Mouse (Mus musculus) embryonic facial prominence, embryonic 15.5 days (tissue): ENCODE results near the gene Hspb1. TPM values are rescaled to one million over a fixed set of nuclear protein-coding genes. Genes with fewer than 3 reads are reported as not detected.
A peak's percentile ranks its signal among the peaks of the same experiment; 100 is the strongest.

Experiments
- ATAC-seq: fragments of 200-750 bp; cut with Nextera tagmentation; 2 replicates; pipeline ENCODE4 v1.8.0; 2017; ENCODE audit warnings: low read depth, moderate TSS enrichment; ENCODE audit not compliant: insufficient number of reproducible peaks, low FRiP score, low TSS enrichment
- H3K27ac ChIP-seq: fragments of 300-500 bp; sonication (generic); replicated peaks from 2 replicates; pipeline ENCODE4 v1.5.1; 2015; ENCODE audit warnings: mild to moderate bottlenecking, inconsistent platforms
- H3K27me3 ChIP-seq: fragments of 300-500 bp; sonication (generic); 2 replicates; pipeline ENCODE4 v1.6.1; 2015; ENCODE audit warnings: inconsistent platforms
- H3K36me3 ChIP-seq: fragments of 300-500 bp; sonication (generic); 2 replicates; pipeline ENCODE4 v1.6.1; 2015; ENCODE audit warnings: mild to moderate bottlenecking, inconsistent platforms
- H3K4me1 ChIP-seq: fragments of 300-500 bp; sonication (generic); 2 replicates; pipeline ENCODE4 v1.6.1; 2015; ENCODE audit warnings: inconsistent platforms
- H3K4me2 ChIP-seq: fragments of 300-500 bp; sonication (generic); replicated peaks from 2 replicates; pipeline ENCODE4 v1.6.1; 2015; ENCODE audit warnings: mild to moderate bottlenecking, inconsistent platforms
- H3K4me3 ChIP-seq: fragments of 300-500 bp; sonication (generic); replicated peaks from 2 replicates; pipeline ENCODE4 v1.5.1; 2015; ENCODE audit warnings: mild to moderate bottlenecking, inconsistent platforms
- H3K9ac ChIP-seq: fragments of 300-500 bp; sonication (generic); 2 replicates; pipeline ENCODE4 v1.6.1; 2015; ENCODE audit warnings: inconsistent platforms
- H3K9me3 ChIP-seq: fragments of 300-500 bp; sonication (generic); replicated peaks from 2 replicates; pipeline ENCODE4 v1.6.1; 2016; ENCODE audit warnings: inconsistent platforms
- WGBS: fragments of 180-500 bp; shearing (Covaris S2); methylation state at CpG from one replicate; pipeline ENCODE4 v1.1.7; 2015; 5-methylcytosine and 5-hydroxymethylcytosine counted together
- polyA plus RNA-seq: library from polyadenylated mRNA; unstranded; fragments of >200 nt; fragmentation: Nextera tagmentation; extraction: Ambion mirVana; gene quantifications from 2 replicates; pipeline ENCODE4 v1.2.1, GENCODE M21; 2015

The Hspb1 gene
- polyA plus RNA-seq, 1 experiment from 2014 or later: 821 TPM

DNA sequence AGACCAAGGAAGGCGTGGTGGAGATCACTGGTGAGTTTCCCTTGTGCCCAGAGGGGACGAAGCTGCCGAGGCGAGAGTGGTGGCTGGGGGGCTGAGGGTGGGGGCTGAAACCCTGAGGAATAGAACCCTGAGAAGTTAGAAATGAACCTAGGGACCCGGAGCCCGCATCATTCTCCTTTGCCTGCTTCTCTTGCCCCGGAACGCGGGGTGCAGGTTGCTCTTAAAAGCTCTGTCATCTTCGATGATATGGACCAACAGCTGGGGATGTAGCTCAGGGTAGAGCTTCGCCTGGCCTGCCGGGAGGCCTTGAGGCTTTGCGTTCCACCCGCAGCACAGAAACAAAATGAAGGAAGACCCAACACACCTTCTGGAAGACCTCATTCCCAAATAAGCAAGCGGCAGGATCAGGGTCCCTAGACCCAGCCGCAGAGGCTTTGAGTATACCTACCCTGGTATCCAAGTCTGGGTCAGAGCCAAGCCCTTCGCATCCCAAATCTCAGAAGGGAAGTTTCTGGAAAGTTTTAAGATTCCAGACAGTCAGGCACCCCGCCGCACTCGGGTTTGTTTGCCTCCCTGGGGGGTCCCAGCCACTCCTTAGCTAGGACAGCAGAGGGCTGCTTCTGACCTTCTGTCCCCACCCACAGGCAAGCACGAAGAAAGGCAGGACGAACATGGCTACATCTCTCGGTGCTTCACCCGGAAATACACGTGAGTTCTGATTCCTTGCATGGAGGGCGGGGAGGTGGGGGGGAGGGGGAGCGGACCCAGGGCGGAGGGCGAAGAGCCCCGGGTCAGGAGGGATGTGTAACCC lies 891 bp downstream of the Hspb1 start:
- Histone ChIP-seq H3K4me1 (peaks cover 31% of the 10 kb centered on the region), H3K4me3 (peak overlapping the region; percentile 44), H3K4me2 (peak overlapping the region; percentile 59), H3K27ac (peak overlapping the region; percentile 58; the same call in 1 of the 2 replicates), H3K9me3 (no peaks in the 10 kb centered on the region), H3K36me3 (no peaks in the 10 kb centered on the region), H3K9ac (peak overlapping the region; percentile 35), H3K27me3 (no peaks in the 10 kb centered on the region; the same call in 1 of the 2 replicates)
- WGBS: 2% methylated on average over 30 of the region's 30 CpGs
- ATAC-seq: no peak

DNA sequence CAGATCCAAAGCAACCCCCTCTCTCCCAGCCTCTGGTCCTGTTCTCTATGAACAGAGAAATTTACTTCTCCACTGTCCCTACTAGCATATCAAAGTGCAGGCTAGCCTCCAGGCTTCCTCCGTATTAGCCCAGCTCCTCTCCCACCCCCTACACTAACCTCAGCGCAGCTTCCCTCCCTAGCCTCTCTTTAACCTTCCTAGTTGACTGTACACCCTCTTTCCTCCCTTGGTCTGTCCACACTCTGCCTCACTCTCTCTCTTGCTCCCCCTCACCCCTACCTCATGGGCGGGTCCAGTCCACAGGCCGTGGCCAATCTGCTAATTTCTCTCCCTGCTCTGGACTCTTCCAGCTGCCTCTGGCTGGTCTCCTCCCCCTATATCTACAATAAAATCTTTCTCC lies 2.6 kb downstream of the Hspb1 start:
- peak; percentile 4; the same call in 1 of the 2 replicates for ATAC-seq
- WGBS: 31% methylated on average over 4 of the region's 4 CpGs
- H3K9me3 ChIP-seq: no peaks in the 10 kb centered on the region
- H3K4me2 ChIP-seq: no peak overlapping the region
- no peaks in the 10 kb centered on the region for H3K36me3 ChIP-seq
- no peak overlapping the region for H3K4me3 ChIP-seq
- 0 out of 2 replicates have a peak overlapping the region, but pooled peaks have one; percentile 18 for H3K27ac ChIP-seq
- H3K4me1 ChIP-seq: peaks cover 31% of the 10 kb centered on the region
- H3K9ac ChIP-seq: no peak overlapping the region
- H3K27me3 ChIP-seq: no peaks in the 10 kb centered on the region; the same call in 1 of the 2 replicates

DNA sequence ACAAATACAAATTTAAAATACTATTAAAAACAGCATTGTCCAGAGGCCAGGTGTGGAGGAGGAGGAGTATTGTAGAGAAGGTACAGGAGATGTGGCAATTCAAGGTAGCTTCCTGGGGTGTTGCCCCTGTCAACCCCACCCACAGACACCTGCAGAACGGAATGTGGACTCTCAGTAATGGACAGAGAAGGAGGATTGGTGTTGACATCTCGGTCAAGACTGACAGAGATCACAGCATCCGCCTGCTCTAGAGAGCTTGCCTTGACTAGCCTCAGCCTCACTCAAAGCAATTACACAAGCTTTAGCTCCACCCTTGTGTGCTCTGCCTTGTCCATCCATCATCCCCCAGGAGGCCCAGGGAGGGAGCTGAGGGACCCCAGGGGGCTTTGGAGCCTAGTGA lies 3.2 kb downstream of the Hspb1 start:
- Histone ChIP-seq H3K27me3 (no peaks in the 10 kb centered on the region; the same call in 1 of the 2 replicates), H3K9ac (no peak overlapping the region), H3K9me3 (no peaks in the 10 kb centered on the region), H3K27ac (peak overlapping the region; percentile 18; the same call in 1 of the 2 replicates), H3K36me3 (no peaks in the 10 kb centered on the region), H3K4me2 (no peak overlapping the region), H3K4me3 (no peak overlapping the region), H3K4me1 (peaks cover 31% of the 10 kb centered on the region)
- no peak for ATAC-seq
- 51% methylated on average over 3 of the region's 3 CpGs for WGBS

DNA sequence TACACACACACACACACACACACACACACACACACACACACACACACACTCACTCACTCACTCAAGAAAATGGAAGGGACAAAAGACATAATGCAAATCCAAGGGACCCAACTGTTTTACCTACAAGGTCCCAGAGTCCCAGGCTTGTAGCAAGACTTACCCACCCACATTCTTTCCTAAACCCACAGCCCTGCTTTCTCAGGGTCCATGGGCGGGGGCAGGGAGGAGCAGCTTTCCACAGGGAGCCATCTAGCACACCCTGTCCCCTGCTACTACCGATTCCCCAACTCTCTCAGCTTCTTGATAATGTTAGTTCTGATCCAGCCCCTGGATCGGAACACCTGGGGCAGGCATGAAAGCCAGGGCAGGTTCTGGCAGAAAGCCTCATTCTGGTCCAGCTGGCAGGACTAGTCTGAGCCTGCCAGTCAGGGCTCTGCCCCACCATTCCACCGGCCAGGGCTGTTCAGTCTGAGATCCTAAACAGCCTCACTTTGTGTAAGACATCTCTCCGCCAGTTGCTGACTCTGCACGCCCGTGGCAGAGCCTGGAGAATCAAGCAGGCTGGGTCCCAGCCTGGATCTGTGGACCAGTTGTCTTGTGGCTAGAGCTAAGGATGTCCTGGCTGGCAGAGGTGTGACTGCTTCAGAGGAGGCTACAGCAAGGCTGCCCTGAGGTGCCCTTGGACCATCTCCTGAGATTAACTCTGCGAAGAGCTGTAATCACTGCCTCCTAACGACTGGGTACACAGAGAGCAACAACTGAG lies 5.1 kb downstream of the Hspb1 start:
- Histone ChIP-seq H3K4me2 (peak overlapping the region; percentile 29), H3K4me3 (no peak overlapping the region), H3K4me1 (peaks cover 26% of the 10 kb centered on the region), H3K9ac (no peak overlapping the region), H3K27me3 (no peaks in the 10 kb centered on the region; the same call in 1 of the 2 replicates), H3K27ac (peak overlapping the region; percentile 88), H3K36me3 (no peaks in the 10 kb centered on the region), H3K9me3 (no peaks in the 10 kb centered on the region)
- 39% methylated on average over 9 of the region's 9 CpGs for WGBS
- ATAC-seq: peak; percentile 40; the same call in 1 of the 2 replicates

DNA sequence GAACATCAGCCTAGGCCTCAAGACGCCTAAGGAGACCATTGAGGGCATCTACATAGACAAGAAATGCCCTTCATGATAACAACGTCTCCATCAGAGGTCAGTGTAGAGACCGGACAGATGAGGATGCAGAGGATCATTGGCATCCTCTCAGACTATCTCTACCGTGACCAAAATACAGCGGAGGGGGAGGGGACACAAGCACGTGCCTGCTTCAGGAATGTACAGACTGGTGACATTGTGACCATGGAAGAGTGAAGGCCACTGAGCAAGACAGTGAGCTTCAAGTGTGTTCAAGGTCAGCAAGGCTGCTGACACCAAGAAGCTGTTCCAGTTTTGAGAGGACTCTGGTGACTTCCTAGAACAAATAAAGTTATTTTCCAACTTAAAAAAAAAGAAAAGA lies 7.2 kb downstream of the Hspb1 start:
- H3K4me2 ChIP-seq: no peak overlapping the region
- H3K4me1 ChIP-seq: peaks cover 15% of the 10 kb centered on the region
- H3K9me3 ChIP-seq: no peaks in the 10 kb centered on the region
- no peaks in the 10 kb centered on the region; the same call in 1 of the 2 replicates for H3K27me3 ChIP-seq
- no peak overlapping the region for H3K4me3 ChIP-seq
- no peak for ATAC-seq
- H3K36me3 ChIP-seq: no peaks in the 10 kb centered on the region
- 74% methylated on average over 6 of the region's 6 CpGs for WGBS
- no peak overlapping the region for H3K9ac ChIP-seq
- H3K27ac ChIP-seq: no peak overlapping the region

DNA sequence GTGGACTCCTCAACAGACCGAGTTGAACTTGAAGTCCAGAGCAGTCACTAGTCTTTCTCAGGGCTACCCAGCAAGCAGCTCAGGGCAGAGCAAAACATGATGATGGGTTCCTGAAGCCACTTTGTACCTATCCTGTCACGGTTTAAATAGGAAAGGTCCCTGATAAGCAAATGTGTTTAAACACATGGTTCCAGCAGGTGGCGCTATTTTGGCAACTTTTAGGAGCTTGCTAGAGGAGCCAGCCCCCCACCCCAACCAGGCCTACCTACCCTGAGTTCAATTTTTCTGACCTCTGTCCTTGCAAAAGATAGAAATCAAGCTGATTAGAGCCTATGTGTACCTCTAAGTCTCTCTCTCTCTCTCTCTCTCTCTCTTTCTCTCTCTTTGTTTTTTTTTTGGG lies 10.3 kb downstream of the Hspb1 start:
- 14% methylated on average over 3 of the region's 3 CpGs for WGBS
- no peaks in the 10 kb centered on the region for H3K36me3 ChIP-seq
- H3K4me1 ChIP-seq: peaks cover 2% of the 10 kb centered on the region; the same call in 1 of the 2 replicates
- no peak for ATAC-seq
- no peak overlapping the region for H3K9ac ChIP-seq
- H3K4me3 ChIP-seq: no peak overlapping the region
- no peak overlapping the region for H3K27ac ChIP-seq
- H3K9me3 ChIP-seq: no peaks in the 10 kb centered on the region
- no peaks in the 10 kb centered on the region for H3K27me3 ChIP-seq
- H3K4me2 ChIP-seq: no peak overlapping the region

DNA sequence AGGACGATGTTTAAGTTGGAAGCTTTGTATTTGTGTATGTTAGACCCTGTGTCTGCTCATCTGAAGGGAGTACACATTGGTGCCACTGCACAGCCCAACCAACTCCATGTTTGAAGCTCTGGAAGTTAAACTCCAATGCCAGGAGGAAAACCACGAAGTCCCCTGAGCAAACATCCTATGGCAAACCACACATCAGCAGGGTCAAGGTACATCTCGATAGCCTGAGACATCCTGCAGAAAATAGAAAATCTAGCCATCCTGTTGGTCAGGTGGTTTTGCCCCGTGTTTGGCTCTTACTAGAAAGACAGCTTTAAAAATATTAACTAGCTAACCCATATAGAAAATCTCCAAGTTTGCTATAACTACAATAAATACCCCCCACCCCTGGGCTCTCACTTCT lies 11.3 kb downstream of the Hspb1 start:
- 77% methylated on average over 4 of the region's 4 CpGs for WGBS
- no peaks in the 10 kb centered on the region for H3K9me3 ChIP-seq

DNA sequence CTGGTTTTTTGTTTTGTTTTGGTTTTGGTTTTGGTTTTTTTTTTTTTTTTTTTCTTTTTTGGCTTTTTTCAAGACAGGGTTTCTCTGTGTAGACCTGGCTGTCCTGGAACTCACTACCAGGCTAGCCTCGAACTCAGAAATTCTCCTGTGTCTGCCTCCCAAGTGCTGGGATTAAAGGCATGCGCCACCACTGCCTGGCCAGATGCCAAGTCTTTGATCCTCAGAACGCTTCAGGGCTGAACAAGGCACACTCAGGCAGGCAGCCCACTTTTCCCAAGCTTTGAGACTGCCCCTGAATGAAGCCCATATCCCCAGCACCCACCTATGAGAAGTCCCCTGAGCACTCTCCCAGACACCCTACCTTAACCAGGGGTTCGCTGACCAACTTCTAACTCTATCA lies 12.1 kb downstream of the Hspb1 start:
- WGBS: 39% methylated on average over 4 of the region's 4 CpGs
- Histone ChIP-seq H3K4me2 (no peak overlapping the region), H3K9me3 (no peaks in the 10 kb centered on the region), H3K27ac (no peak overlapping the region), H3K4me1 (peaks cover 16% of the 10 kb centered on the region; the same call in 1 of the 2 replicates), H3K9ac (no peak overlapping the region), H3K27me3 (no peaks in the 10 kb centered on the region), H3K36me3 (no peaks in the 10 kb centered on the region), H3K4me3 (no peak overlapping the region)
- ATAC-seq: no peak

More for the DNA sequence above, 11.3 kb downstream of the Hspb1 start:
- Histone ChIP-seq H3K4me3 (no peak overlapping the region), H3K9ac (no peak overlapping the region), H3K27ac (no peak overlapping the region), H3K4me1 (peaks cover 10% of the 10 kb centered on the region; the same call in 1 of the 2 replicates), H3K4me2 (no peak overlapping the region), H3K36me3 (no peaks in the 10 kb centered on the region), H3K27me3 (no peaks in the 10 kb centered on the region)
- no peak for ATAC-seq

DNA sequence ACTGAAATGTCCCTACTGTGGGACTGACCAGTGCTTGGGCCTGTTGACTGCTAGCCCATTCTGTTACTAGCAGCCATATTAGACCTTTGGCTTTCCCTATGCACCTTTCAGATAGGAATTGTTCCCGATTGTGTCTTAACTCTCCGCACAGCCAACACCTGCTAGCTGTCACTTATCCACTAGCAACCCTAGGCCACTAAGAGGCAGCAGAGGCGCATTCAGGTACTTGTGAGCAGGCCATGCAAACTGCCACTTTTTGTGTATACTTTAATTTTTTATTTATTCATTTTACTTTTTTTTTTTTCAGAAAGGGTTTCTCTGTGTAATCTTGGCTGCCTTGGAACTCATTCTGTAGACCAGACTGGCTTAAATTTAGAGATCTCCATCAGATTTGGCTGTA lies 13.0 kb downstream of the Hspb1 start:
- H3K27me3 ChIP-seq: no peaks in the 10 kb centered on the region
- no peaks in the 10 kb centered on the region for H3K36me3 ChIP-seq
- H3K27ac ChIP-seq: no peak overlapping the region
- WGBS: 81% methylated on average over 3 of the region's 3 CpGs
- no peak overlapping the region for H3K4me3 ChIP-seq
- ATAC-seq: no peak
- no peaks in the 10 kb centered on the region for H3K9me3 ChIP-seq
- no peak overlapping the region for H3K4me2 ChIP-seq
- H3K4me1 ChIP-seq: peaks cover 18% of the 10 kb centered on the region; the same call in 1 of the 2 replicates
- no peak overlapping the region for H3K9ac ChIP-seq

DNA sequence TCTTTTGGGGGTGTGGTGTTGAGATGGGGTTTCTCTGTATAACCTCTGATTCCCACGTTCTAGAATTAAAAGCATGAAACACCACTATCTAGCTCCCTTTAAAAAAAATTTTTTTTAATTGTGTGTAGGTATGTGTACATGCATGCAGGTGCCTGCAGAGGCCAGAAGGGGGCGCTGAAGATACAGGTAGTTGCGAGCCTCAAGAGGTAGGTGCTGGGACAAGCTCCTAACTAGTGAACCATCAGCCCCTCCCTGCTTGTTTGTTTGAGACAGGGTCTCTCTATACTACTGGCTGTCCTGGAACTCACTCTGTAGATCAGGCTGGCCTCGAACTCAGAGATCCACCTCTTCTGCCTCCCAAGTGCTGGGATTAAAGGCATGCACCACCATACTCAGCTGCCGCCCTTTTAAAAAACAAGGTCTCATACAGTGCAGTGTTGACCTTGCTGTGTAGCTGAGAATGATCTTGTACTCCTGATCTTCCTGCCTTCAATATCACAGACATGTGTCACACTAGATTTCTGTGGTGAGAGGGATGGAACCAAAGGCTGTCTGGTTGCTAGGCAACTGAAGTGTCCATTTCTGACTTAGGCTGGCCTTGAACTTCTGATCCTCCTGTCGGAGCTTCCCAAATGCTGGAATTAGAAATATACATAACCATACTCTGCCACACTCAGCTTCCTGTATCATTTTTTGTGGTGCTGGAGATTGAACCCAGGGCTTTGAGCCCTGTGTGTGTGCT lies 13.8 kb downstream of the Hspb1 start:
- WGBS: 63% methylated on average over 6 of the region's 6 CpGs
- Histone ChIP-seq H3K4me3 (no peak overlapping the region), H3K27me3 (no peaks in the 10 kb centered on the region), H3K36me3 (0 out of 2 replicates have a peak, but pooled peaks cover 1% of the 10 kb centered on the region), H3K27ac (no peak overlapping the region), H3K9ac (no peak overlapping the region), H3K4me2 (no peak overlapping the region), H3K9me3 (no peaks in the 10 kb centered on the region), H3K4me1 (peaks cover 22% of the 10 kb centered on the region; the same call in 1 of the 2 replicates)
- ATAC-seq: no peak
